Mouse (Mus musculus) heart, embryonic 13.5 days (tissue): ENCODE results near the gene Zfp362. TPM values are rescaled to one million over a fixed set of nuclear protein-coding genes. Genes with fewer than 3 reads are reported as not detected.

Experiments
- ATAC-seq: fragments of 200-750 bp; cut with Nextera tagmentation; 2 replicates; pipeline ENCODE4 v1.8.0; 2017; ENCODE audit warnings: moderate TSS enrichment; ENCODE audit not compliant: insufficient number of reproducible peaks, low FRiP score, low TSS enrichment; ENCODE audit errors: extremely low read depth
- H3K27ac ChIP-seq: fragments of 300-500 bp; sonication (generic); replicated peaks from 2 replicates; pipeline ENCODE4 v1.5.1; 2015; ENCODE audit warnings: moderate library complexity, mild to moderate bottlenecking, inconsistent platforms
- H3K27me3 ChIP-seq: fragments of 300-500 bp; sonication (generic); replicated peaks from 2 replicates; pipeline ENCODE4 v1.6.1; 2015; ENCODE audit warnings: mild to moderate bottlenecking, inconsistent platforms
- H3K36me3 ChIP-seq: fragments of 300-500 bp; sonication (generic); 2 replicates; pipeline ENCODE4 v1.6.1; 2015; ENCODE audit warnings: mild to moderate bottlenecking, inconsistent platforms
- H3K4me1 ChIP-seq: fragments of 300-500 bp; sonication (generic); 2 replicates; pipeline ENCODE4 v1.6.1; 2015; ENCODE audit warnings: inconsistent platforms
- H3K4me2 ChIP-seq: fragments of 300-500 bp; sonication (generic); 2 replicates; pipeline ENCODE4 v1.6.1; 2015; ENCODE audit warnings: inconsistent platforms, mild to moderate bottlenecking, moderate library complexity
- H3K4me3 ChIP-seq: fragments of 300-500 bp; sonication (generic); 2 replicates; pipeline ENCODE4 v1.5.1; 2015; ENCODE audit warnings: moderate library complexity, mild to moderate bottlenecking, inconsistent platforms
- H3K9ac ChIP-seq: fragments of 300-500 bp; sonication (generic); 2 replicates; pipeline ENCODE4 v1.6.1; 2015; ENCODE audit warnings: inconsistent platforms, mild to moderate bottlenecking, moderate library complexity
- H3K9me3 ChIP-seq: fragments of 300-500 bp; sonication (generic); 2 replicates; pipeline ENCODE4 v1.6.1; 2016; ENCODE audit warnings: inconsistent platforms
- WGBS: fragments of 180-500 bp; shearing (Covaris S2); methylation state at CpG from one replicate; pipeline ENCODE4 v1.1.7; 2015; ENCODE audit warnings: mixed read lengths; 5-methylcytosine and 5-hydroxymethylcytosine counted together
- polyA plus RNA-seq: library from polyadenylated mRNA; unstranded; fragments of >200 nt; fragmentation: Nextera tagmentation; extraction: Ambion mirVana; gene quantifications from 2 replicates; pipeline ENCODE4 v1.2.1, GENCODE M21; 2015

The Zfp362 gene
- polyA plus RNA-seq, 1 experiment from 2014 or later, result 20.9 TPM

DNA sequence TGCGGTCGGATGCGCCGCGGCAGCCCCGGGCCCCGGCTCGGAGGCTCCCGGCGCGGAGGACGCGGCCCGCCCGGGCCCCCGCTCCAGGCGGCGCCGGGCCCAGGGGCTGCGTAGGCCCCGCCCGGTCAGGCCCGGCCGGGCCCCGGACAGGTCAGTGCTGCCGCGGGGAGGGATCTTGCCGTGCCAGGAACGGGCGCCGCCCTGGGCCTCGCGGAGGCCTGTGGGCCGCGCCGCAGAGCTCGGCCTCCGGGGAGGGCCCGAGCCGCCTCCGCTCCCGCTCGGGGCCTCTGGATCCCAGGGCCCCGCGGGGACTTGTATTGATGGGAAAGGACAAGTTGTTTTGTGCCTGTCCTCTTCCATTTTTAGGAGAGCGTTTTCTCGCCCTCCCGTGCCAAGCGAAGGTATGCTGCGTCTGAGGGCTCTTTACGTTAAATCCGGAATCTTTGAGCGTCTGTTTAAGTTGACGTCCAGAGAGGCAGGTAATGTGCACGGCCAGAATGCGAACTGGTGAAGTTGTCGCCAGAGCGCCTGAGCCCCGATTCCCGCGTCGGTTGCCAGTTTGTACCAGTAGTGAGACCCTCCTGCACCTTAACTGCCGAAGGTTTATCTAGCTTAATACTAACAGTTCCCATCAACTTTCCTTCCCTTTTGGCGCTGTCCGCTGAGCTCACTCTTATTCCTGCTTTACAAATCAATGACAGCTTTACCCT lies 78.0 kb downstream of the Zfp362 start:
- H3K27ac ChIP-seq, result peak overlapping the region; percentile 94
- ATAC-seq, result peak; percentile 79
- under 1% methylated on average over 50 of the region's 65 CpGs for WGBS
- H3K27me3 ChIP-seq, result no peaks in the 10 kb centered on the region; the same call in 1 of the 2 replicates
- H3K36me3 ChIP-seq, result peaks cover 14% of the 10 kb centered on the region
- peak overlapping the region; percentile 95 for H3K4me2 ChIP-seq
- no peaks in the 10 kb centered on the region for H3K9me3 ChIP-seq
- H3K4me3 ChIP-seq, result peak overlapping the region; percentile 96
- peak overlapping the region; percentile 100 for H3K9ac ChIP-seq
- H3K4me1 ChIP-seq, result peaks cover 65% of the 10 kb centered on the region

DNA sequence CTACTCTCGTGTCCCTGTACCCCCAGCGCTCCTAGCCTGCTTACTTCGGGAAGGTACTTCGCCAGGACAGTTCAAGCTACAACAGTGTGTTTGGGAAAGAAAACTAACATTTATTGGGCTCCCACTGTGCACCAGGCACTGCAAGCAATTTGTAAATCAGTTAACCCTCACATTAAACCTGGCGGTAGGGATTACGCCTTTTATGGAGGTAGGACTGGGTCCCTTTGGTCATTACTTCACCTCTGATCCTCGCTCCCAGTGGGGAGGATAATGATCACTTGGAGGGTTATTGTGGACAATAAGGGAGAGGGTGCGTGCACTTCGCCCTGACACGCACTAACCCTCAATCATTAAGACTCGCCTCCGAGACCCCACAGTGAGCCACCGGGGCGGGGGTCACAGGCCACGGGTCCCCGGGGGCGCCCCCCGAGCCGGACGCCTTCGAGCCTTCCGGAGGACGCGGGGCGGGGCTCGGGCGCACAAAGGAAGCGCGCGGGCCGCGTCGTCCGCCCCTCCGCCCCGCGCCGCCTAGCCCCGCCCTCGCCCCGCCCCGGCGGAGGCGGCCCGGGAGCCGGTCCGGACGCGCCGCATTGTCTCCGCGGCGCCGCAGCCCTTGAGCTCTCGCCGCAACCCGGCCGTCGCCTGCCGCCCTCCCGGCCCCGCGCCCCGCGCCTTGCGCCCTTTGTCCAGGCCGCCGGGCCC lies 78.7 kb downstream of the Zfp362 start:
- peak; percentile 89 for ATAC-seq
- Histone ChIP-seq H3K9ac (peak overlapping the region; percentile 100), H3K4me2 (peak overlapping the region; percentile 95), H3K4me3 (peak overlapping the region; percentile 96), H3K9me3 (no peaks in the 10 kb centered on the region), H3K27ac (peak overlapping the region; percentile 94), H3K27me3 (no peaks in the 10 kb centered on the region; the same call in 1 of the 2 replicates), H3K4me1 (peaks cover 59% of the 10 kb centered on the region), H3K36me3 (peaks cover 14% of the 10 kb centered on the region)
- WGBS, result 5% methylated on average over 38 of the region's 68 CpGs

DNA sequence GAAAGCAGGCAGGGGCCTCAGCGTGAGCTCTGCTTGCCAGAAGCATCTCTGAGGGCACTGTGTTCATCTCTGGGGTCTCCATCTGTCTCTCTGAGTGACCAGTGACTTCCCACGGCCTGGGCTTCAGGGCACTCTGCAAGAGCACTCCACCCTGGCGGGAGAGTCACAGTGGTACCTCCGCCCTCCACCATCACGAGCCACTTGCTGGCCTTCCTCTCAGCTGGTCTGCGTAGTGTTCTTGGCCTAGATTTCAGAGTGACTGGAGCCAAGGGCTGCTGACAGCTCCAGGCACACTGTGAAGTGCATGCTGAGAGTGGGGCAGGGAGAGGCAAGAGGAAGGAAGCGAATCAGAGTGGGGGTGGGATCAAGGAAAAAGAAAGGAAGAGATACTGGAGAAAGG lies 81.8 kb downstream of the Zfp362 start:
- Histone ChIP-seq H3K4me3 (no peak overlapping the region), H3K27me3 (no peaks in the 10 kb centered on the region; the same call in 1 of the 2 replicates), H3K36me3 (no peaks in the 10 kb centered on the region), H3K4me1 (peaks cover 56% of the 10 kb centered on the region), H3K27ac (peak overlapping the region; percentile 46), H3K9ac (peak overlapping the region; percentile 38; the same call in 1 of the 2 replicates), H3K4me2 (0 out of 2 replicates have a peak overlapping the region, but pooled peaks have one; percentile 0), H3K9me3 (no peaks in the 10 kb centered on the region)
- WGBS, result 26% methylated on average over 7 of the region's 7 CpGs
- no peak for ATAC-seq

DNA sequence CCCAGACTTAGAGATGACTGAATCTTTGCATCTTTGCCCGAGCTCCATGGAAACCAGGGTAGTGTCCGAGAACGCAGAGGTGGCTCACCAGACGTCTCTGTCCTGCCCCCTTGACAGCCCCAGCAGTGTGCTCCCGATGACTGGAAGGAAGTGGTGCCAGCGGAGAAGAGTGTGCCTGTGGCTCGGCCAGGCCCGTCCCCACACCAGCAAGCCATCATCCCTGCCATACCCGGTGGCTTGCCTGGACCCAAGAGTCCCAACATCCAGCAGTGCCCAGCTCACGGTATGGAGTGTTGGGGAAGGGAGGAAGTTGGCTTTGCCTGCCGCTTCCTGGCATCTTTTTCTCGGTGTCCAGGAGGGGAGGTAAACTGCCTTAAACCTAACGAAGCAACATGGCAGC lies 82.4 kb downstream of the Zfp362 start:
- H3K4me1 ChIP-seq, result peaks cover 50% of the 10 kb centered on the region
- ATAC-seq, result no peak
- no peak overlapping the region for H3K9ac ChIP-seq
- H3K27ac ChIP-seq, result peak overlapping the region; percentile 46; the same call in 1 of the 2 replicates
- no peak overlapping the region for H3K4me3 ChIP-seq
- H3K36me3 ChIP-seq, result no peaks in the 10 kb centered on the region
- H3K9me3 ChIP-seq, result no peaks in the 10 kb centered on the region
- 73% methylated on average over 13 of the region's 13 CpGs for WGBS
- no peaks in the 10 kb centered on the region; the same call in 1 of the 2 replicates for H3K27me3 ChIP-seq
- H3K4me2 ChIP-seq, result no peak overlapping the region

Other genes starting within 250 kb of the Zfp362 start
- gene Zscan20, start 195.9 kb downstream of the Zfp362 start, polyA plus RNA-seq, result 2.7 and 2.9 TPM in 2 replicates
- gene Tlr12, start 187.4 kb downstream of the Zfp362 start, polyA plus RNA-seq, result 0.25 and 0.43 TPM in 2 replicates
- 9.9 and 16.7 TPM in 2 replicates for gene Phc2, start 151.3 kb downstream of the Zfp362 start, polyA plus RNA-seq
- gene A3galt2, start 50.7 kb downstream of the Zfp362 start, polyA plus RNA-seq, result 0.09 TPM in 2 replicates
- 2.8 and 2.9 TPM in 2 replicates for gene Trim62, start 77.5 kb upstream of the Zfp362 start, polyA plus RNA-seq
- gene Azin2, start 156.4 kb upstream of the Zfp362 start, polyA plus RNA-seq, result 7.4 TPM in 2 replicates
- gene Ak2, start 185.9 kb upstream of the Zfp362 start, polyA plus RNA-seq, result 147 and 167 TPM in 2 replicates